Mouse (Mus musculus): ENCODE results near the gene Zkscan6. TPM values are rescaled to one million over a fixed set of nuclear protein-coding genes. Genes with fewer than 3 reads are reported as not detected.

The Zkscan6 gene
- polyA plus RNA-seq (2012; rRNA removed) = 11.7 and 12.2 TPM in 2 replicates

DNA sequence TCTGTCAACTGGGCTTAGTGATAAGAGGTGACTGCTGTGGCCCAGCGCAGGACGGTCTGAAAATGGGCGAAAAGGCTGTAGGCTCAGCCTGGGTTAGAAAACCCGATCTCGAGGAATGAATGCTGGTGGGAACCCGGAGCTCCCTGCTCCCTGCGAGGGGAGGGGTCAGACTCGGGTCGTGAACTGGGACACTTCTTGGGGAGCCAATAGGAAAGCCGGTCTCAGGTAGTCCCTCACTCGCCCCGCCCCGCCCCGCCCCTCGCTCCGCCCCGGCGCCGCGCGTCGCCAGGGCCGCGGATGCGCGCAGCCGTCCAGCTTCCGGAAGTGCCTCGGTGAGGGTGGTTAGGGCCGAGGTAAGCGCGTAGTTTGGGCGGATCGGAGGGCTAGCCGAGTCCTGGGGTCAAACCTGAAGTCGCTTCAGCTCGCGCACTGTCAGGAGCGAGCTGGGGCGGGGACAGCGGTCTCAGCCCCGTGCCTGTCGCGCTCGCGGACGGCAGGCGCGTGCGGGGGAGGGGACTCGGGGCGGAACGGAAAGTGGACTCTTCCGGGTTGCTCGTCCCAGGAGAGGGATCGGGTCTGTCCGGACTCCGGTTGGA lies at the start of gene Zkscan6:
Gene Zkscan6, plus strand, starts transcription at position 267 of the 596 bp plus-strand sequence.

DNA sequence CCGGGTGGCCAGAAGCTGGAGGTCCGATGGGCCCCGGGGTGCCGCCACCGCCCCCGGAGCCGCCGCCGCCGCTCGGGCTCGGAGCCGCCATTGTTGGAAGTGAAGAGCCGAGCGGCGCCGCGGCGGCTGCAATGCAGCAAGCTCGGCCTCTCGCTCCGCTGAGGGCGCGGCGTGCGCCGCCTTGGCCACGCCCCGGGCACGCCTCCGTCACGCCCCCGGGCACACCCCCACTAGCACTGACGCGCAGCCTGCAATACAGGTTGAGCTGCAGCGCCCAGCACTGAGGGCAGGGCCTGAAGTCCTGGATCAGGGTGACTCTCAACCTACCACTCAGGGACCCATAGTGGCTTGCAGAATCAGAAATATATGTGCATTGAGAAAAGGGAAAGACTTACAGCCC lies 18.8 kb upstream of the Zkscan6 start, which contains the start of gene Map2k4:
Gene Map2k4, minus strand, starts transcription at position 144 of the 400 bp plus-strand sequence.

Other genes starting within 250 kb of the Zkscan6 start
- 86.3 and 87.9 TPM in 2 replicates for gene Map2k4, start 18.9 kb upstream of the Zkscan6 start, polyA plus RNA-seq (2012; rRNA removed)

Measured in central nervous system, embryonic 18 days (tissue).